Mouse (Mus musculus) splenic B cell, adult 2 months (primary cell): ENCODE results near the gene Vmn2r116.
A peak's percentile ranks its signal among the peaks of the same experiment; 100 is the strongest.
"Not testable (repeated sequence)": the region's sequence is repeated elsewhere in the genome, so short reads cannot be mapped to it uniquely, and the experiment has no call there.

Experiments used
- DNase-seq: peaks from one replicate; pipeline ENCODE4 v3.0.0-alpha.2; 2011; ENCODE audit warnings: low read depth, low spot score
- H3K27me3 ChIP-seq: 2 replicates; pipeline ENCODE4 v1.6.1; 2012; ENCODE audit warnings: mild to moderate bottlenecking, low read length, moderate library complexity, mixed read lengths; ENCODE audit not compliant: control insufficient read depth, poor library complexity, insufficient read depth, severe bottlenecking
- H3K36me3 ChIP-seq: 2 replicates; pipeline ENCODE4 v1.6.1; 2012; ENCODE audit warnings: mild to moderate bottlenecking, low read length, moderate library complexity, mixed read lengths; ENCODE audit not compliant: control insufficient read depth, poor library complexity, insufficient read depth, severe bottlenecking

The Vmn2r116 gene

GRCm38 (mm10) chr17:23384304-23384703 lies at the start of gene Vmn2r116:
Gene Vmn2r116 (plus strand): TSS chr17:23384604.
- not testable (repeated sequence) for H3K27me3 ChIP-seq, DNase-seq, H3K36me3 ChIP-seq

GRCm38 (mm10) chr17:23343441-23343840 lies 41.0 kb upstream of the Vmn2r116 start, which contains the start of gene Vmn2r115:
Gene Vmn2r115 (plus strand): TSS chr17:23343741.
- not testable (repeated sequence) for DNase-seq, H3K36me3 ChIP-seq

GRCm38 (mm10) chr17:23351644-23352043 lies 32.8 kb upstream of the Vmn2r116 start:
- Histone ChIP-seq H3K36me3 (no peaks in the 10 kb centered on the region), H3K27me3 (no peaks in the 10 kb centered on the region)
- no peak for DNase-seq

More at GRCm38 (mm10) chr17:23343441-23343840, 41.0 kb upstream of the Vmn2r116 start, which contains the start of gene Vmn2r115:
- H3K27me3 ChIP-seq: not testable (repeated sequence)

- DNase-seq: peak; percentile 1
Observed at GRCm38 (mm10) chr17:23433150-23433679, 48.8 kb downstream of the Vmn2r116 start.

More at GRCm38 (mm10) chr17:23433150-23433679, 48.8 kb downstream of the Vmn2r116 start:
- Histone ChIP-seq H3K36me3 (no peaks in the 10 kb centered on the region), H3K27me3 (no peaks in the 10 kb centered on the region)
